Mouse (Mus musculus) ES-E14 (cell line): ENCODE data around the gene Efcab1. TPM values are rescaled to one million over a fixed set of nuclear protein-coding genes. Genes with fewer than 3 reads are reported as not detected.
"Not testable (repeated sequence)": the region's sequence is repeated elsewhere in the genome, so short reads cannot be mapped to it uniquely, and the experiment has no call there.

Source experiments
- DNase-seq: peaks from one replicate; pipeline ENCODE4 v3.0.0-alpha.2; 2013; ENCODE audit warnings: low read depth, low spot score
- H3K27ac ChIP-seq: 2 replicates; pipeline ENCODE4 v1.5.1; 2012; ENCODE audit warnings: low read depth, mild to moderate bottlenecking, low read length, moderate library complexity, mixed read lengths; ENCODE audit not compliant: poor library complexity, insufficient read depth, severe bottlenecking
- H3K36me3 ChIP-seq: 2 replicates; pipeline ENCODE4 v1.6.1; 2012; ENCODE audit warnings: mild to moderate bottlenecking, low read length, moderate library complexity, mixed read lengths; ENCODE audit not compliant: control insufficient read depth, poor library complexity, insufficient read depth, severe bottlenecking
- H3K4me1 ChIP-seq, 2 experiments: fragments of 150-350 bp in 1 of 2; sonication (generic) in 1 of 2; 2 replicates each; pipeline ENCODE4 v1.6.1; 2012; ENCODE audit warnings: low read length in 2 of 2, mild to moderate bottlenecking in 1 of 2, mixed read lengths in 1 of 2; ENCODE audit not compliant: control insufficient read depth in 2 of 2, insufficient read depth in 2 of 2, poor library complexity in 1 of 2
- H3K4me3 ChIP-seq, 2 experiments: fragments of 150-350 bp in 1 of 2; sonication (generic) in 1 of 2; 2 replicates each; pipeline ENCODE4 v1.5.1; 2012; ENCODE audit warnings: low read length in 2 of 2, low read depth in 1 of 2, mild to moderate bottlenecking in 1 of 2, mixed read lengths in 1 of 2; ENCODE audit not compliant: insufficient read depth in 1 of 2, poor library complexity in 1 of 2, severe bottlenecking in 1 of 2
- H3K9ac ChIP-seq: 2 replicates; pipeline ENCODE4 v1.6.1; 2012; ENCODE audit warnings: low read depth, mild to moderate bottlenecking, low read length, mixed read lengths; ENCODE audit not compliant: poor library complexity, insufficient read depth, severe bottlenecking
- H3K9me3 ChIP-seq: fragments of 150-350 bp; sonication (generic); 2 replicates; pipeline ENCODE4 v1.6.1; 2012; ENCODE audit warnings: low read depth, mild to moderate bottlenecking, low read length; ENCODE audit not compliant: control insufficient read depth, insufficient read depth
- CHD2 ChIP-seq: IDR thresholded peaks from 2 replicates; pipeline ENCODE4 v1.6.1; 2014; ENCODE audit warnings: mild to moderate bottlenecking, low read depth, low read length, inconsistent platforms
- HCFC1 ChIP-seq: IDR thresholded peaks from 2 replicates; pipeline ENCODE4 v1.6.1; 2012; ENCODE audit warnings: low read length, inconsistent platforms, borderline replicate concordance; ENCODE audit not compliant: insufficient read depth
- MAFK ChIP-seq: IDR thresholded peaks from 2 replicates; pipeline ENCODE4 v1.6.1; 2014; ENCODE audit warnings: mild to moderate bottlenecking, low read depth, low read length, inconsistent platforms; ENCODE audit not compliant: insufficient read depth
- ZC3H11A ChIP-seq: IDR thresholded peaks from 2 replicates; pipeline ENCODE4 v1.6.1; 2012; ENCODE audit warnings: low read depth, mild to moderate bottlenecking, inconsistent platforms, low read length, borderline replicate concordance
- ZNF384 ChIP-seq: IDR thresholded peaks from 2 replicates; pipeline ENCODE4 v1.6.1; 2012; ENCODE audit warnings: low read depth, low read length, inconsistent platforms
- in situ Hi-C, 2 experiments: fragments of 600-800 bp; cut with MboI; formaldehyde crosslinking; loops; one replicate each; pipeline ENCODE4 v1.15.1; 2025; ENCODE audit warnings: low sequenced_read_pairs in 2 of 2, inconsistent platforms in 1 of 2; ENCODE audit not compliant: unreplicated experiment in 2 of 2
- total RNA-seq: library from RNA; depleted of rRNA; stranded (reverse); fragments of 300-350 nt; gene quantifications from 2 replicates; pipeline ENCODE4 v1.2.3, GENCODE M21; 2012

The Efcab1 gene
- total RNA-seq, 1 experiment = 0.58 TPM

GRCm38 (mm10) chr16:14939552-14939951, 33.1 kb downstream of the Efcab1 start:
- H3K4me1 ChIP-seq = no peaks in the 10 kb centered on the region
- H3K36me3 ChIP-seq = no peaks in the 10 kb centered on the region
- in situ Hi-C loops = no loop called here
- no peak overlapping the region for H3K4me3 ChIP-seq
- DNase-seq = no peak
- no peak overlapping the region for H3K9ac ChIP-seq
- no peak overlapping the region for H3K27ac ChIP-seq
- no peak for TF ChIP-seq ZNF384
- TF ChIP-seq CHD2 = no peak
- TF ChIP-seq HCFC1 = no peak
- no peak for TF ChIP-seq MAFK
- no peak for TF ChIP-seq ZC3H11A
- H3K9me3 ChIP-seq = no peaks in the 10 kb centered on the region

GRCm38 (mm10) chr16:14939994-14940715, 33.7 kb downstream of the Efcab1 start:
- Histone ChIP-seq H3K4me1 (no peaks in the 10 kb centered on the region), H3K9ac (no peak overlapping the region), H3K27ac (no peak overlapping the region), H3K4me3 (no peak overlapping the region), H3K9me3 (no peaks in the 10 kb centered on the region), H3K36me3 (no peaks in the 10 kb centered on the region)
- TF ChIP-seq ZC3H11A = no peak
- no peak for TF ChIP-seq ZNF384
- TF ChIP-seq CHD2 = no peak
- no peak for TF ChIP-seq MAFK
- TF ChIP-seq HCFC1 = no peak
- in situ Hi-C loops = no loop called here
- no peak for DNase-seq

DNA sequence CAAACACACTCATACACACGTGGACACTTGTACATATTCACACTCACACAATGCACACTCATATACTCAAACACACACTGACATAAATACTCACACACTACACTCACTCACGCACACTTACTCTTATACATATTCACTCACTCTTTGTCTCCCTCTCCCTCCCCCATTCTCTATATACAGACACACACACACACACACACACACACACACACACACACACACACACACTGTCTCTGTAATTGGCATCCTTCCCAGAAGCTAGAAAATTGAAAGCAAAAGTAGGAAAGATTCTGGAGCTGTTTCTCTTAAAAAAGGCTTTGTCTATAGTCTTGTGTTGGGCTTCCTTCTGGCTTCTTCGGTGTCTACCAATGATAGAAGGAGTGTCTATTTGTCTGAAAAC, 34.5 kb downstream of the Efcab1 start:
- Histone ChIP-seq H3K4me3 (no peak overlapping the region), H3K9ac (no peak overlapping the region), H3K4me1 (no peaks in the 10 kb centered on the region), H3K9me3 (no peaks in the 10 kb centered on the region), H3K27ac (no peak overlapping the region), H3K36me3 (no peaks in the 10 kb centered on the region)
- no peak for TF ChIP-seq ZNF384
- no peak for TF ChIP-seq HCFC1
- TF ChIP-seq MAFK = no peak
- TF ChIP-seq CHD2 = no peak
- no peak for TF ChIP-seq ZC3H11A
- no peak for DNase-seq
- in situ Hi-C loops = no loop called here

DNA sequence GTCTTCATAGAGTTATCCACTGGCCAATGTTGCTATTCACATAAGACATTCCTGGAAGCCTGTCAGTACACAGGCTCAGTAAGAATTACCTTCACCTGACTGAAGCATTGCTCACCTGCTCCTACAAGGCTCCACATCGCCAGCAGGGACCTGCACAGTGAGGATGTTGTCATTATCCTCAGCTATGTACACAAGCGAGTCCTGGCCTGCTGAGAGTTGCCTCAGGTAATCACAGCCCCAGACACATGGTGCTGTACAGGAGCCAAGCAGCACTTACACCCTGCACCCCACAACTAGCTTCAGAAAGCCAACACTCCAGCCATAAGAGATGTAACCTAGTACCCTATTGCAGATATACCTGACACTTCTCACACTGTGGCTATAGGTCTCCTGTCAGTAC, 37.1 kb downstream of the Efcab1 start:
- TF ChIP-seq ZNF384 = no peak
- no peak for TF ChIP-seq CHD2
- no peak for TF ChIP-seq ZC3H11A
- TF ChIP-seq HCFC1 = no peak
- no peak for TF ChIP-seq MAFK
- Histone ChIP-seq H3K9me3 (no peaks in the 10 kb centered on the region), H3K27ac (no peak overlapping the region), H3K4me1 (no peaks in the 10 kb centered on the region), H3K36me3 (no peaks in the 10 kb centered on the region), H3K4me3 (no peak overlapping the region), H3K9ac (no peak overlapping the region)
- no peak for DNase-seq
- in situ Hi-C loops = no loop called here

DNA sequence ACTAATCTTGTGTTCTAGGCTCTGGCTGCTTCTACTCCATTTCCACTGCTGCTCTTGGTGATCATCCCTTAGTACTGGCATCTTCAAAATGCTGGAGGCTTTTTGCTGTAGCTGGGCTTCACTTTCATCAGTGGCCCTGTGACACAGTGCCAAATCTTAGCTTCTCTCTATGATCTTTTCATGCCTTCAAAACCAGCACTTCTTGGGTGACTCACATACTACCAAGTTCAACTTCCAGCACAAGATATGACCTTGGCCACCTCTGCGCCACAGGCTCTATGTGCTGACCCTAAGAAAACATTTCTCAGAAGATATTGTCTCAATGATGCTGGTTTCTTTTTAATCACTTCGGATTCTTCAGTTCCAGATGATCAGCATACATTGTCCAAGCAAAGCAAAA, 41.2 kb downstream of the Efcab1 start:
- H3K4me3 ChIP-seq, H3K27ac ChIP-seq, H3K4me1 ChIP-seq, in situ Hi-C loops, H3K9me3 ChIP-seq, H3K36me3 ChIP-seq, H3K9ac ChIP-seq, DNase-seq: not testable (repeated sequence)
